Mouse (Mus musculus) ES-Bruce4 (cell line): ENCODE measurements around the gene Dnmt3b.

ENCODE experiments used
- CTCF ChIP-seq: IDR thresholded peaks from one replicate; pipeline ENCODE4 v1.8.1; 2011; ENCODE audit warnings: low read depth, low read length
- EP300 ChIP-seq: IDR thresholded peaks from 2 replicates; pipeline ENCODE4 v1.6.1; 2011; ENCODE audit warnings: low read depth, low read length; ENCODE audit not compliant: insufficient read depth
- POLR2A ChIP-seq: IDR thresholded peaks from one replicate; pipeline ENCODE4 v1.8.1; 2011; ENCODE audit warnings: low read length; ENCODE audit not compliant: insufficient read depth

DNA sequence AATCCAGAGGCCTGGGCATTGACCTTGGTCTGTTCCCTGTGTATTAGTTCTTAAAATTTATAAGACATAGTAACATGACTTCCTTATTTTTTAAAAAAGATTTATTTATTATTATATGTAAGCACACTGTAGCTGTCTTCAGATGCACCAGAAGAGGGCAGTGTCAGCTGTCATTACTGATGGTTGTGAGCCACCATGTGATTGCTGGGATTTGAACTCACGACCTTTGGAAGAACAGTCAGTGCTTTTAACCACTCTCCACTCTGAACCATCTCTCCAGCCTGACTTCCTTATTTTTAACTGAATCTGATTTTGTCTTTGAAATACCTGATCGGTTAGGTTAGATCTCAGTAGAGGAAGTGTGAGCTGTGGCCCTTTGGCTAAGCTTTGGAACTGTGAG is 23.4 kb downstream of the Dnmt3b start:
- no peak for TF ChIP-seq CTCF
- TF ChIP-seq POLR2A = no peak
- TF ChIP-seq EP300 = no peak
